Mouse (Mus musculus): ENCODE measurements around the gene Rapgef5.

- TF ChIP-seq CTCF (conservative IDR thresholded peaks at IDR 0.05 in 1 of 2, IDR thresholded peaks at IDR 0.05 in 1 of 2; ENCODE audit: low read depth in 2 of 2, low read length in 2 of 2): no peak
- peak; percentile 47 for TF ChIP-seq EP300 (IDR thresholded peaks at IDR 0.05; ENCODE audit: low read length)
- no peak for TF ChIP-seq HCFC1 (IDR thresholded peaks at IDR 0.05; ENCODE audit: low read depth, low read length)
- no peak for TF ChIP-seq TBP (conservative IDR thresholded peaks at IDR 0.05; ENCODE audit: low read depth, low read length)
- TF ChIP-seq USF1 (IDR thresholded peaks at IDR 0.05; ENCODE audit: low read depth, low read length): no peak
- TF ChIP-seq MYC (IDR thresholded peaks at IDR 0.05; ENCODE audit: low read depth, low read length): no peak
- TF ChIP-seq SIN3A (IDR thresholded peaks at IDR 0.05; ENCODE audit: low read length): no peak
- no peak for TF ChIP-seq POLR2A (IDR thresholded peaks at IDR 0.05; ENCODE audit: low read depth, low read length)
- no peak for TF ChIP-seq NELFE (IDR thresholded peaks at IDR 0.05; ENCODE audit: low read depth, low read length)
These were observed 123.3 kb downstream of the Rapgef5 start for GRCm38 (mm10) chr12:117639356-117640121.

Measured in CH12.LX (cell line).